Mouse (Mus musculus): ENCODE measurements at regions not wholly inside any gene's neighbourhood (a gene's known extent, or its start where the extent isn't known, plus 50 kb on each side); places are given as distances from the start of the nearest gene placed in this dataset.
"Not testable (repeated sequence)": the region's sequence is repeated elsewhere in the genome, so short reads cannot be mapped to it uniquely, and the experiment has no call there.

- DNase-seq (ENCODE audit: low spot score in 2 of 2) = peak in 1 of 2 experiments; percentile 44
Measured at GRCm38 (mm10) chr10:111636283-111636682, 130.2 kb downstream of the Phlda1 start.

DNA sequence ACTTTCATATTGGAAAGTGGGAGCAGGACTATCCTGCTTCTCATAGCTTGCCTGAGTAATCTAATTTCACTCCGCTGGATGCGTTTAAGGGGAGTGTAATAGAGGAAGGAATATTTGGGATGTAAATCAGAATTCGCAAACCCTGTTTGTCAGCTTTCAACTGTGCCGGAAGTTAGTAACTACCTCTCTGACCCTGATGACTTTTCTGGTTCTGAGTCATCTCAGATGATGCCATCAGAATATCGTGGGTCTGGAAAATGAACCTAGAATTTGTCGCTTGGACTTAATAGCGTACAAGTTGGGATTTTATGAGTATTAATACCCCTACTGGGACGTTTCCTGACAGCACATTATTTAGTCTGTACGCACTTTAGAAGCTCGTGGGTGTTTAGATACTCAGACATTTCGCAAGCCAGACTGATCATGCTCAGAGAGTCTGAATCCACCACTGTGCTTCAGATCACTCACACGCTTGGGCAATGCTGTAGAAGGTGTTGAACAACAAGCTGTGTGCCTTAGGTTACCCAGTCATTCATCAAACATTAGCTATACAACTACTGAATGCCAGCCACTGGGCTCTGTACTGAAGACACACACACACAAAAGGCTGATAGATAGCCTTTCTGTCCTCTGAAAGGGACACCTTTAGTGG lies 131.1 kb downstream of the Phlda1 start:
- no peak for DNase-seq (ENCODE audit: low spot score in 2 of 2)

GRCm38 (mm10) chr10:111639866-111640265 lies 133.8 kb downstream of the Phlda1 start:
- DNase-seq (ENCODE audit: low spot score in 2 of 2) = no peak

- DNase-seq (ENCODE audit: low spot score in 2 of 2) = no peak
Measured at GRCm38 (mm10) chr10:111642683-111643082, 136.6 kb downstream of the Phlda1 start.

- not testable (repeated sequence) for DNase-seq (ENCODE audit: low spot score in 2 of 2)
Measured at GRCm38 (mm10) chr10:111653773-111654172, 147.7 kb downstream of the Phlda1 start.

- no peak for DNase-seq (ENCODE audit: low spot score in 2 of 2)
Measured at GRCm38 (mm10) chr10:111654364-111655226, 148.5 kb downstream of the Phlda1 start.

- no peak for DNase-seq (ENCODE audit: low spot score in 2 of 2)
Measured at GRCm38 (mm10) chr10:111658828-111659227, 152.7 kb downstream of the Phlda1 start.

GRCm38 (mm10) chr10:111662665-111663064 lies 156.6 kb downstream of the Phlda1 start:
- no peak for DNase-seq (ENCODE audit: low spot score in 2 of 2)

DNA sequence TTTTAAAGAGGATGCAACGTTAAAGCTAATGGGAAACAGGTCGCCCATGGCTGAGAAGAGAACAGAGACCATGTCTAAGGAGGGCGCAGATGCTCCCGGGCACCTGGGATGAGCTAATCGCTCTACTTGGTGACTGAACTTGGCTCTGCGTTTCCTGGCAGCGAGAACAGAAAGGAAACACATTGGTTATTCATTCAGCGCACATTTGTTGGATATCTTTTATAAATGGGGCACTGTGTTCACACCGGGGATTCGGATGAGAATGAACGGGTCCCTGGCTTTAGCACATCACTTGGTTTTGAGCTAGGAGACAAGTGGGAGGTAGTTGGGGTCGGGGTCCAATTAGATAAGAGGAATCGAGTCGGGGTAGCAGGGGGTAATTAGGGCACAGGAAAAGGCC lies 159.7 kb downstream of the Phlda1 start:
- no peak for DNase-seq (ENCODE audit: low spot score in 2 of 2)

GRCm38 (mm10) chr10:111666963-111667362 lies 160.9 kb downstream of the Phlda1 start:
- no peak for DNase-seq (ENCODE audit: low spot score in 2 of 2)

GRCm38 (mm10) chr10:111668639-111669038 lies 162.6 kb downstream of the Phlda1 start:
- no peak for DNase-seq (ENCODE audit: low spot score in 2 of 2)

GRCm38 (mm10) chr10:111669658-111670057 lies 163.6 kb downstream of the Phlda1 start:
- DNase-seq (ENCODE audit: low spot score in 2 of 2) = no peak

DNA sequence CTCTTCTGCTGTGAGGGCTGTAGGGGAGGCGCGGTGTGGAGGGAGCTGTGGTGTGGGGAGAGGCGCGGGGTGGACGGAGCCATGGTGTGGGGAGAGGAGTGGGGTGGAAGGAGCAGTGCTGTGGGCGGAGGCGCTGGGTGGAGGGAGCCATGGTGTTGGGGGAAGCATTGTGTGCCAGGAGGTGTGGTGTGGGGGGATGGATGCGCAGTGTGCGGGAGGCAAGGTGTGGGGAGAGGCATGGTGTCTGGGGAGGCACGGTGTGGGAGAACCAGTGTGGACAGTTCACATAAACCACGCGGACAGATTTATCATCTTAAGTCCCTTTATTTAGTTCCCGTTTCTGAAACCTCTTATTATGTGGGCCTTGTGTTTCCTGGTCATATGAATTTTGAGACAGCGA lies 164.6 kb downstream of the Phlda1 start:
- DNase-seq (ENCODE audit: low spot score in 2 of 2) = no peak

DNA sequence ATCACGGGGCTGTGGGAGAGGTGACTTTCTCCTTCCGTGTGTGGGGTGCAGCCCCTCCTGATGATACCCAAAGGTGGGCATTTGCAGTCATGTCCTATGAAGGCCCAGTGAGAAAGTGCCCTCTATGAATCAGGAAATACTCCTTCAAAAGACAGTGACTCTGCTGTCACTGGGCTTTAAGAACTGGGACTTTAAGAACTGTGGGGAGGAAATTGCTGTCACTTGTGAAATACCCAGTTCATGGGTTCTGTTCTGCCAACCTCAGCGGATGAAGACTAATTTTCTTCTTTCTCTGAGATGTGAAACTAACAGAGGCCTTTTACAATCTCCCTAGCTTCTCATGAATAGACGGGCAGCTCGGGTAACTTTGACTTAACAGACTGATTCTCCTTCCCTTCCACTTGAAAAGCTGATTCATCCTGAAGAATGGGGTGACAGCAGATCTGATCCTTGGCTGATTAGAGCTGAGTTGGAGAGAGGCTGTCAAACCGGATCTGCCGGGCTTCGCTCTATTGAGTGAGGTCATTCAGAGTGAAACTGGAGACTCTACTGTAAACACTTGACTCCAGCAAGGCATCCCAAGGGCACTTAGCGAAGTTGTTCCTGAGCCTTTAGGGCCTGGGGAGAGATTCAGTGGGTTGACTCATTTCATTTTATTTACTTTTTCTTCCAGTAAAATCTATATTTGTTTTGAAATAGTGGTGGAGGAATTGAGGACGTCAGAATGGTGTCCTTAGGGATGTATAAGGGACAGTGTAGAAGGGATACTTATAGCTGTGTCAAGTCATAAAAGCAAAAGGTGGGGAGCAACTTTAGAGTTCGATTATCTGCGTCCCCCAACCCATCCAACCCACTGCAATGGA lies 166.6 kb downstream of the Phlda1 start:
- no peak for DNase-seq (ENCODE audit: low spot score in 2 of 2)

DNA sequence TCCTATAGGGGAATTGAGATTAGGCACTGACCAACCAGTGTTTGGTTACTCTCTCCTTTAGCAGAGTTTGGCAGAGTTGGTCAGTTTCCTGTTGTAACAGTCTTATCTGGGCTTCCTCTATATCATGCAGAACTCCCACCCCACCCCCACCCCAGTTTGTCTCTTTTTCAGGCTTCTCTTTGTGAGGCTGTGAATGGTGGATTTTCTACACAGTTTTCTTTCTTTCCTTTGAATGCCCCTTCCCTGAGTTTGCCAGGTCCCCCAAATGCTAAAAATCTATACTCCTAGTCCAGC lies 167.2 kb downstream of the Phlda1 start:
- DNase-seq (ENCODE audit: low spot score in 2 of 2) = no peak

- DNase-seq (ENCODE audit: low spot score in 2 of 2) = no peak
Measured at GRCm38 (mm10) chr10:111676255-111676654, 170.2 kb downstream of the Phlda1 start.

DNA sequence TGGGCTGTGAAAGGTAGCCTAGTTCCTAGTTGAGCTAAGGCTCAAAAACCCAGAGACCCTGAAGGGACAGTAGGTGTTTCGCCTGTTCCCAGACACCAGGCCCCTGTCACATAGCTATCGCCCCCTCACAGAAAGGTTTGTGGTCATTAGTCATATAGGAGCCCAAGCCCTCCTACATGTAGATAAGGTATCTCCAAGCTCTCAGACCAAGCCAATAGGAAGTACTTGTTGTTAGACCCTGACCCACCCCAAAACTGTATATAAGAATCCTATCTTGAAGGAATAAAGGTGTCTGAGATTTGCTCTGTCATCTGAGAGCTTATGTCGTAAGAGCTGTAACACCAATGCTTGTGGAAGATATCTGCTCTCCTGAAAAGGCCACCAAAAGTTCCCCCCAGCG lies 174.8 kb downstream of the Phlda1 start:
- no peak for DNase-seq (ENCODE audit: low spot score in 2 of 2)

DNA sequence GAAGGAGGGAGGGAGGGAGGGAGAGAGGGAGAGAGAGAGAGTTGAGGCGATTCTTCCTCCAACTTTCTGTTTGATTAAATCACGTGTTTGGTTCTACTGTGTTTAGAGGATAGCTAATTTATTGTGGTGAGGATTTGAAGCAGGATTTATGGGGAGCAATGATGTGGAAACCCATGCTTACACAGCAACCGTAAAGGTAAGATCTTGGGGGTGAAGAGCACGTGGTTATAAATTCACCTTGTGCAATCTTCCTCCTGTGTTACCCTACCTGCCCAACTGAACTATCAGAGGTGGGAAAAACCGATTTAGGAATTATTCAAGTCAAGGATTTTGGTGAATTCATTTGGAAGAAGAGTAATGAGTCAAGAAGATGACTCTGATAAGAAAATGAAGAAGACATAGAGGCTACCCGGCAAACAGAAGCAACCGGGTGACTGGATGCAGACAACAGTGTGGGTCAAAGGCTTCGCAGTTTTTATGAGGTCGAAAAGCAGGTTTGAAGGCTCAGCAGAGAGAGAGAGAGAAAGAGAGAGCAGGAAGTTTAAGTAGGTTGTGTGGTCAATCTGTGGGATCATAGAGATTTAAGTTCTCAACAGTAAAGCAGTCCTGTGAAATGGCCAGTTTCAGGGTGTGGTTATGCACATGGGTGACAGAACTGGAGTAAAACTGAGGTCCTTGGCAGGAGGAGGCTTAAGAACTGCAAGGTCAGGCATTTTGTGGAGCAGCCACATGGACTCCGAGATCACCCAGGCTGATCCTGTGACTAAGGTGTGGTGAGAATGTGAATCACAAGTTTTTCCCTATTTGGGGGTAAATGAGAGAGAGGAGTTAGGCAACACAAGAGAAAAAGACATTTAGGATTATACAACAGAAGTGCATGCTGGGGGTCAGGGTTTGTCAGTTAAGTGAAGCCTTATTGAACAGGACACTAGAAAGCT lies 178.6 kb downstream of the Phlda1 start:
- DNase-seq (ENCODE audit: low spot score in 2 of 2) = no peak

GRCm38 (mm10) chr10:111686585-111686984 lies 180.5 kb downstream of the Phlda1 start:
- DNase-seq (ENCODE audit: low spot score in 2 of 2) = no peak

GRCm38 (mm10) chr10:111689587-111689986 lies 183.5 kb downstream of the Phlda1 start:
- no peak for DNase-seq (ENCODE audit: low spot score in 2 of 2)

- no peak for DNase-seq (ENCODE audit: low spot score in 2 of 2)
Measured at GRCm38 (mm10) chr10:111693762-111694161, 187.7 kb downstream of the Phlda1 start.

Data from adrenal gland, adult 18-20 months (tissue).